Mouse (Mus musculus) stomach, postnatal 0 days (tissue): ENCODE data around the gene Acot7. TPM values are rescaled to one million over a fixed set of nuclear protein-coding genes. Genes with fewer than 3 reads are reported as not detected.

Source experiments
- ATAC-seq: fragments of 200-750 bp; cut with Nextera tagmentation; 2 replicates; pipeline ENCODE4 v1.8.0; 2017; ENCODE audit not compliant: low FRiP score, low TSS enrichment
- DNase-seq: peaks from one replicate; pipeline ENCODE4 v3.0.0-alpha.2; 2016; ENCODE audit warnings: low spot score
- H3K27ac ChIP-seq: fragments of 300-500 bp; sonication (generic); replicated peaks from 2 replicates; pipeline ENCODE4 v1.5.1; 2014; ENCODE audit warnings: mild to moderate bottlenecking, control low read depth
- H3K27me3 ChIP-seq: fragments of 300-500 bp; sonication (generic); 2 replicates; pipeline ENCODE4 v1.6.1; 2014; ENCODE audit warnings: low read length; ENCODE audit not compliant: control insufficient read depth, insufficient read depth
- H3K36me3 ChIP-seq: fragments of 300-500 bp; sonication (generic); 2 replicates; pipeline ENCODE4 v1.6.1; 2014; ENCODE audit warnings: low read length, mixed read lengths; ENCODE audit not compliant: control insufficient read depth, insufficient read depth
- H3K4me1 ChIP-seq: fragments of 300-500 bp; sonication (generic); replicated peaks from 2 replicates; pipeline ENCODE4 v1.6.1; 2014; ENCODE audit warnings: antibody characterized with exemption; ENCODE audit not compliant: control insufficient read depth, insufficient read depth
- H3K4me2 ChIP-seq: fragments of 300-500 bp; sonication (generic); replicated peaks from 2 replicates; pipeline ENCODE4 v1.6.1; 2014; ENCODE audit warnings: low read depth, mild to moderate bottlenecking, control low read depth, moderate library complexity
- H3K4me3 ChIP-seq: fragments of 300-500 bp; sonication (generic); 2 replicates; pipeline ENCODE4 v1.5.1; 2014; ENCODE audit warnings: low read depth, low read length, control low read depth
- H3K9ac ChIP-seq: fragments of 300-500 bp; sonication (generic); 2 replicates; pipeline ENCODE4 v1.6.1; 2014; ENCODE audit warnings: mild to moderate bottlenecking, low read length, control low read depth, mixed read lengths
- H3K9me3 ChIP-seq: fragments of 300-500 bp; sonication (generic); 2 replicates; pipeline ENCODE4 v1.6.1; 2016; ENCODE audit warnings: low read length; ENCODE audit not compliant: control insufficient read depth
- CTCF ChIP-seq: IDR thresholded peaks from 2 replicates; pipeline ENCODE4 v1.5.1; 2016; ENCODE audit warnings: antibody characterized with exemption, low read depth, mild to moderate bottlenecking, moderate library complexity
- EP300 ChIP-seq: optimal IDR thresholded peaks from 2 replicates; pipeline ENCODE3; 2016; ENCODE audit warnings: antibody characterized with exemption
- WGBS: fragments of 180-500 bp; shearing (Covaris S2); extraction: QIAGEN DNeasy Blood & Tissue Kit; methylation state at CpG from one replicate; pipeline ENCODE4 v1.1.7; 2014; 5-methylcytosine and 5-hydroxymethylcytosine counted together
- polyA plus RNA-seq: library from polyadenylated mRNA; unstranded; fragments of >200 nt; fragmentation: Nextera tagmentation; extraction: Ambion mirVana; gene quantifications from 2 replicates; pipeline ENCODE4 v1.2.1, GENCODE M21; 2015

The Acot7 gene
- polyA plus RNA-seq, 1 experiment from 2014 or later, result 55.0 TPM

- ATAC-seq (0 out of 2 replicates have a peak, but pooled peaks have one; percentile 18), DNase-seq (no peak)
- 65% methylated on average over 9 of the region's 9 CpGs for WGBS
- Histone ChIP-seq H3K4me1 (no peaks in the 10 kb centered on the region), H3K9me3 (no peaks in the 10 kb centered on the region), H3K4me2 (no peak overlapping the region), H3K27ac (no peak overlapping the region), H3K27me3 (no peaks in the 10 kb centered on the region), H3K4me3 (no peak overlapping the region), H3K9ac (no peak overlapping the region), H3K36me3 (no peaks in the 10 kb centered on the region)
- TF ChIP-seq CTCF (no peak), EP300 (no peak)
Observed at GRCm38 (mm10) chr4:152253183-152253759, 75.3 kb downstream of the Acot7 start.

GRCm38 (mm10) chr4:152257070-152257469 is 79.1 kb downstream of the Acot7 start:
- H3K9ac ChIP-seq, result no peak overlapping the region
- H3K27me3 ChIP-seq, result no peaks in the 10 kb centered on the region
- no peak overlapping the region for H3K4me3 ChIP-seq
- DNase-seq (no peak), ATAC-seq (peak; percentile 30; the same call in 1 of the 2 replicates)
- 28% methylated on average over 6 of the region's 6 CpGs for WGBS
- no peak overlapping the region for H3K27ac ChIP-seq
- H3K36me3 ChIP-seq, result no peaks in the 10 kb centered on the region; the same call in 1 of the 2 replicates
- H3K4me2 ChIP-seq, result no peak overlapping the region
- TF ChIP-seq CTCF, result no peak
- no peak for TF ChIP-seq EP300
- no peaks in the 10 kb centered on the region for H3K4me1 ChIP-seq
- no peaks in the 10 kb centered on the region for H3K9me3 ChIP-seq

- Histone ChIP-seq H3K36me3 (no peaks in the 10 kb centered on the region; the same call in 1 of the 2 replicates), H3K27me3 (no peaks in the 10 kb centered on the region), H3K4me3 (no peak overlapping the region), H3K9me3 (no peaks in the 10 kb centered on the region), H3K27ac (no peak overlapping the region), H3K4me2 (no peak overlapping the region), H3K9ac (no peak overlapping the region), H3K4me1 (0 out of 2 replicates have a peak, but pooled peaks cover 3% of the 10 kb centered on the region)
- DNase-seq (no peak), ATAC-seq (no peak)
- 73% methylated on average over 8 of the region's 8 CpGs for WGBS
- TF ChIP-seq EP300 (no peak), CTCF (no peak)
Observed at GRCm38 (mm10) chr4:152260451-152260850, 82.5 kb downstream of the Acot7 start.

GRCm38 (mm10) chr4:152262187-152262586 is 84.3 kb downstream of the Acot7 start:
- TF ChIP-seq EP300, result no peak
- no peak for TF ChIP-seq CTCF
- 70% methylated on average over 9 of the region's 9 CpGs for WGBS
- DNase-seq (no peak), ATAC-seq (no peak)
- Histone ChIP-seq H3K36me3 (no peaks in the 10 kb centered on the region; the same call in 1 of the 2 replicates), H3K4me1 (0 out of 2 replicates have a peak, but pooled peaks cover 3% of the 10 kb centered on the region), H3K9me3 (no peaks in the 10 kb centered on the region), H3K9ac (no peak overlapping the region), H3K27me3 (no peaks in the 10 kb centered on the region), H3K27ac (no peak overlapping the region), H3K4me3 (no peak overlapping the region), H3K4me2 (no peak overlapping the region)

- Histone ChIP-seq H3K27me3 (no peaks in the 10 kb centered on the region), H3K36me3 (no peaks in the 10 kb centered on the region; the same call in 1 of the 2 replicates), H3K9ac (no peak overlapping the region), H3K4me2 (no peak overlapping the region), H3K4me1 (0 out of 2 replicates have a peak, but pooled peaks cover 3% of the 10 kb centered on the region), H3K27ac (no peak overlapping the region), H3K4me3 (no peak overlapping the region), H3K9me3 (no peaks in the 10 kb centered on the region)
- 66% methylated on average over 9 of the region's 9 CpGs for WGBS
- ATAC-seq, result no peak
- DNase-seq, result no peak
- TF ChIP-seq EP300 (no peak), CTCF (no peak)
Observed at GRCm38 (mm10) chr4:152263089-152263488, 85.2 kb downstream of the Acot7 start.

GRCm38 (mm10) chr4:152263512-152264176 is 85.7 kb downstream of the Acot7 start:
- Histone ChIP-seq H3K4me2 (no peak overlapping the region), H3K9me3 (no peaks in the 10 kb centered on the region), H3K4me1 (0 out of 2 replicates have a peak, but pooled peaks cover 3% of the 10 kb centered on the region), H3K36me3 (no peaks in the 10 kb centered on the region; the same call in 1 of the 2 replicates), H3K27ac (no peak overlapping the region; the same call in 1 of the 2 replicates), H3K9ac (no peak overlapping the region), H3K4me3 (no peak overlapping the region), H3K27me3 (no peaks in the 10 kb centered on the region)
- 38% methylated on average over 10 of the region's 10 CpGs for WGBS
- ATAC-seq (peak; percentile 85), DNase-seq (peak; percentile 66)
- no peak for TF ChIP-seq EP300
- no peak for TF ChIP-seq CTCF
